Mouse (Mus musculus) liver, embryonic 16.5 days (tissue): ENCODE results near the gene Gm10277. TPM values are rescaled to one million over a fixed set of nuclear protein-coding genes. Genes with fewer than 3 reads are reported as not detected.

Experiments
- ATAC-seq: fragments of 200-750 bp; cut with Nextera tagmentation; 2 replicates; pipeline ENCODE4 v1.8.0; 2017; ENCODE audit warnings: low read depth, mild to moderate bottlenecking, moderate number of reproducible peaks, moderate library complexity
- H3K27ac ChIP-seq: fragments of 300-500 bp; sonication (generic); 2 replicates; pipeline ENCODE4 v1.5.1; 2014; ENCODE audit warnings: mild to moderate bottlenecking, low read length
- H3K27me3 ChIP-seq: fragments of 300-500 bp; sonication (generic); 2 replicates; pipeline ENCODE4 v1.6.1; 2014; ENCODE audit warnings: low read depth, low read length, mixed read lengths; ENCODE audit not compliant: control insufficient read depth, insufficient read depth
- H3K36me3 ChIP-seq: fragments of 300-500 bp; sonication (generic); 2 replicates; pipeline ENCODE4 v1.6.1; 2014; ENCODE audit warnings: mild to moderate bottlenecking; ENCODE audit not compliant: control insufficient read depth, insufficient read depth
- H3K4me1 ChIP-seq: fragments of 300-500 bp; sonication (generic); 2 replicates; pipeline ENCODE4 v1.6.1; 2014; ENCODE audit warnings: low read depth, low read length, mixed read lengths; ENCODE audit not compliant: control insufficient read depth
- H3K4me2 ChIP-seq: fragments of 300-500 bp; sonication (generic); 2 replicates; pipeline ENCODE4 v1.6.1; 2014; ENCODE audit warnings: low read depth, low read length, mixed read lengths
- H3K4me3 ChIP-seq: fragments of 300-500 bp; sonication (generic); 2 replicates; pipeline ENCODE4 v1.5.1; 2014; ENCODE audit warnings: low read depth, mild to moderate bottlenecking, low read length
- H3K9ac ChIP-seq: fragments of 300-500 bp; sonication (generic); 2 replicates; pipeline ENCODE4 v1.6.1; 2014; ENCODE audit warnings: low read depth, low read length
- H3K9me3 ChIP-seq: fragments of 300-500 bp; sonication (generic); replicated peaks from 2 replicates; pipeline ENCODE4 v1.6.1; 2016; ENCODE audit warnings: low read length; ENCODE audit not compliant: control insufficient read depth
- WGBS: fragments of 180-500 bp; shearing (Covaris S2); extraction: QIAGEN DNeasy Blood & Tissue Kit; methylation state at CpG from one replicate; pipeline ENCODE4 v1.1.7; 2014; ENCODE audit not compliant: insufficient replicate concordance; 5-methylcytosine and 5-hydroxymethylcytosine counted together
- polyA plus RNA-seq: library from polyadenylated mRNA; unstranded; fragments of >200 nt; fragmentation: Nextera tagmentation; extraction: Ambion mirVana; gene quantifications from 2 replicates; pipeline ENCODE4 v1.2.1, GENCODE M21; 2015

Gm10277 gene
- polyA plus RNA-seq = 0.51 and 0.81 TPM in 2 replicates

DNA sequence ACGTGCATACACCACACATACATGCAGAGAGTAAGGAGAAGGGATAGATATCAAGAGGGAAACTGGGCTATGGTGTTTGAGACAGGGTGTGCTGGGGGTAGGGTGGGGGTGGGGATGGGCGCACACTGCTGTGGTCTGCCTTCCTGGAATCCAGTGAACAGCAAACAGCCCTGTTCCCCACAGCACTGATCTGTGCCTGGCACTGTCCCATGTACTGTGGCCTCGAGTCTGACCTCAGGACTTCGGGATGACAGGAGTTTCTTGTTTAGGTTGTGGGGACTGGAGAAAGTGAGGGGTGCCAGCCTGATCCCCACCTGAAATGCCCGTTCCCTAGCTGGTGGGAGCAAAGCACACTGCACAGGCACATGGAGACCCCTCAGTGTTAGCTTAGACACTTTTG is at the start of gene Gm10277:
Gene Gm10277, minus strand, starts transcription at position 41 of the 400 bp plus-strand sequence.
- WGBS = 31% methylated on average over 5 of the region's 5 CpGs
- H3K27me3 ChIP-seq = no peaks in the 10 kb centered on the region
- peaks cover 83% of the 10 kb centered on the region for H3K4me1 ChIP-seq
- no peak within 1 kb of the TSS for H3K4me3 ChIP-seq
- no peak; the same call in 1 of the 2 replicates for ATAC-seq
- no peaks in the 10 kb centered on the region for H3K9me3 ChIP-seq
- H3K27ac ChIP-seq = peak within 1 kb of the TSS; percentile 93
- H3K9ac ChIP-seq = no peak within 1 kb of the TSS
- no peaks in the 10 kb centered on the region for H3K36me3 ChIP-seq
- H3K4me2 ChIP-seq = no peak within 1 kb of the TSS

DNA sequence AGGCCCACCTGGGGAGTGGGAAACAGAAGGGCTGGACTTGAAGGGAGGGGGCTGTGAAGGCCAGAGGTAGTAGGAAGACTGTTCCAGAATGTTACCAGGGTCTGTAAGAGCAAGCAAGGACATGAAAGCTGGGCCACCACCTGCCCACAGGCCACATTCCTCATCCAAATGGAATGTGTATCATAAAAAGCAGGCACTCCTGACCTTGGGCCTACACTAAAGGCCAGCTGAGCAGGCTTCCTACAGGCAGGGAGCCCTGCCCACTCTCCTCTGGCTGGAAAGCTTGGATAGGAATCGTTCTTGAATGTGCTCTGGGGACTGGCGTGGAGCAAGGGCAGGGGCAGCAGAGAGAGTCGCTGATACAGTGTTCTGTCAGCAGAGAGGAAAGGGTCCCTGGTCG is 49.2 kb upstream of the Gm10277 start:
- 72% methylated on average over 4 of the region's 4 CpGs for WGBS
- Histone ChIP-seq H3K4me1 (no peaks in the 10 kb centered on the region), H3K27ac (no peak overlapping the region), H3K9me3 (no peaks in the 10 kb centered on the region), H3K9ac (no peak overlapping the region), H3K4me3 (no peak overlapping the region), H3K4me2 (no peak overlapping the region), H3K36me3 (peaks cover 29% of the 10 kb centered on the region), H3K27me3 (no peaks in the 10 kb centered on the region)
- ATAC-seq = no peak

DNA sequence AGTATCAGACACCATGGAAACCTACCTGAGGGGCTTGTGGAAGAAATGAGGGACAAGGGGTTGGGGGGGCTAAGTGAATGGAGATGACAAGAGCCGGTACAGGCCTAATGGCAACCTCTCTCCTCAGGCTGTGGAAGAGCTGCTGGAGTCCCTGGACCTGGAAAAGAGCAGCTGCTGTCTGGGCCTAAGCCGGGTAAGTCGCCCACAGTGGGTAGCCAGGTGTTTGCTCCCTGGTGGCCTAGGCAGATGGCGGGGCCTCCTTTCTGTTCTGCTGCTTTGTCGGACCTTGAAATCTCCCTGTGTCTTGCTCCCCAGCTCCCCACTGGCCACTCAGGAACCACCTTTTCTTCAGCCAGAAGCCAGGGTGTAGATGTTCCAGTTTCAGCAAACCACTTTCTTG is 48.7 kb upstream of the Gm10277 start:
- no peak for ATAC-seq
- WGBS = 86% methylated on average over 5 of the region's 5 CpGs
- Histone ChIP-seq H3K9ac (no peak overlapping the region), H3K4me3 (no peak overlapping the region), H3K27ac (no peak overlapping the region), H3K9me3 (no peaks in the 10 kb centered on the region), H3K27me3 (no peaks in the 10 kb centered on the region), H3K36me3 (peaks cover 27% of the 10 kb centered on the region), H3K4me1 (no peaks in the 10 kb centered on the region), H3K4me2 (no peak overlapping the region)

DNA sequence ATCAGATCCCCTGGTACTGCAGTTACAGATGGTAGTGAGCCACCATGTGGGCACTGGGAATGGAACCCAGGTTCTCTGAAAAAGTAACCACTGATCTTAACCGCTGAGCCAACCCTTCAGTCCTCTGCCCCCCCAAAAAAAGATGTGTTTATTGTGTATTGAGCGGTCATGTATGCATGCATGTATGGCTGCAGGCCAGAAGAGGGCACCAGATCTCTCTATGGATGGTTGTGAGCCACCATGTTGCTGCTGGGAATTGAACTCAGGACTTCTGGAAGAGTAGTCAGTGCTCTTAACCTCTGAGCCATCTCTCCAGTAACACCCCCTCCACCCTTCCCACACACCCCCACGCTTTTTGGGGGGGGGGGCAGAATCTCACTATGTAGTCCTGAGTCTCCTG is 47.6 kb upstream of the Gm10277 start:
- WGBS = 68% methylated on average over 3 of the region's 3 CpGs

DNA sequence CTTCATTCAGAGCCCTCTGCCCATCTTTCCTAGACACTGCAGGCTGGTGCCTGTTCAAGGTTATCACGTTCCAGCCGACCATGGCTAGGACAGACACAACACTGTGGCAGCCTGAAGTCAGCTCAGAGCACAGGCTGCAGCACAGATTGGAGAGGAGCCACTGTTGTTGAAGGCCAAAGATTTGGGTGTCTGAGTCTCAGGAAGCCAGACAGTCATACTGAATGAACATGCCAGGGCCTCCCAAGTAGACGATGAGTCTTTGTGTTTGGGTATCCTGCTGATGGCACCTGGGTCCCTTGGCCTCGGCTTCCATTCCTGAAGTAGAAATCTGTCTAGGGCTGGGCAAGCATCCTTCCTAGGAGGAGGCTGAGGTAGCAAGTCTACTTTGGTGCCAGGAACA is 45.0 kb upstream of the Gm10277 start:
- ATAC-seq = no peak
- no peaks in the 10 kb centered on the region for H3K27me3 ChIP-seq
- H3K9me3 ChIP-seq = no peaks in the 10 kb centered on the region
- H3K4me2 ChIP-seq = no peak overlapping the region
- 74% methylated on average over 4 of the region's 4 CpGs for WGBS
- no peak overlapping the region for H3K27ac ChIP-seq
- H3K36me3 ChIP-seq = peaks cover 34% of the 10 kb centered on the region
- H3K9ac ChIP-seq = no peak overlapping the region
- no peak overlapping the region for H3K4me3 ChIP-seq
- no peaks in the 10 kb centered on the region for H3K4me1 ChIP-seq

More for the DNA sequence above, 47.6 kb upstream of the Gm10277 start:
- H3K4me2 ChIP-seq = no peak overlapping the region
- no peaks in the 10 kb centered on the region for H3K4me1 ChIP-seq
- H3K27ac ChIP-seq = no peak overlapping the region
- H3K9ac ChIP-seq = no peak overlapping the region
- H3K27me3 ChIP-seq = no peaks in the 10 kb centered on the region
- H3K36me3 ChIP-seq = peaks cover 25% of the 10 kb centered on the region
- no peak for ATAC-seq
- no peaks in the 10 kb centered on the region for H3K9me3 ChIP-seq
- H3K4me3 ChIP-seq = no peak overlapping the region

DNA sequence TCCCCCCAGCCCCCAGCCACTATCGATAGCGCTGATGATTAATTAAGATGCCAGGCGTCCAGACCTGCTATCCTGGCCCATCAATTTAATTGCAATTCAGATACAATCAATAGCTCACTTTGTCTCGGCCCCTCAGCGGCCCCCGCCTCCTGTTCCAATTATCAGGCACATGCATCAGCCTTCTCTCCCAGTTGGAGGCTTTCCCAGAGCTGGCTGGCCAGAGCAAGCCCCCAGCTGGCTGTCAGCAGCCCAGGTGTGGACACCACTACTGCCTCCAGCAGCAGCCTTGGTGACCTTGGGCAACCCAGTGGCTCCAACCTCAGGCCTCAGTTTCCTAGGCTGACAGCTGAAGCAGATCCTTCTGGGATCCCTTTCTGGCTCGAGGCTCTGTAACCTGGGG is 43.3 kb upstream of the Gm10277 start:
- no peaks in the 10 kb centered on the region for H3K9me3 ChIP-seq
- H3K27ac ChIP-seq = no peak overlapping the region
- H3K9ac ChIP-seq = no peak overlapping the region
- H3K27me3 ChIP-seq = no peaks in the 10 kb centered on the region
- no peak overlapping the region for H3K4me3 ChIP-seq
- no peak for ATAC-seq
- H3K4me1 ChIP-seq = no peaks in the 10 kb centered on the region
- H3K36me3 ChIP-seq = peaks cover 20% of the 10 kb centered on the region
- 75% methylated on average over 7 of the region's 7 CpGs for WGBS
- no peak overlapping the region for H3K4me2 ChIP-seq

DNA sequence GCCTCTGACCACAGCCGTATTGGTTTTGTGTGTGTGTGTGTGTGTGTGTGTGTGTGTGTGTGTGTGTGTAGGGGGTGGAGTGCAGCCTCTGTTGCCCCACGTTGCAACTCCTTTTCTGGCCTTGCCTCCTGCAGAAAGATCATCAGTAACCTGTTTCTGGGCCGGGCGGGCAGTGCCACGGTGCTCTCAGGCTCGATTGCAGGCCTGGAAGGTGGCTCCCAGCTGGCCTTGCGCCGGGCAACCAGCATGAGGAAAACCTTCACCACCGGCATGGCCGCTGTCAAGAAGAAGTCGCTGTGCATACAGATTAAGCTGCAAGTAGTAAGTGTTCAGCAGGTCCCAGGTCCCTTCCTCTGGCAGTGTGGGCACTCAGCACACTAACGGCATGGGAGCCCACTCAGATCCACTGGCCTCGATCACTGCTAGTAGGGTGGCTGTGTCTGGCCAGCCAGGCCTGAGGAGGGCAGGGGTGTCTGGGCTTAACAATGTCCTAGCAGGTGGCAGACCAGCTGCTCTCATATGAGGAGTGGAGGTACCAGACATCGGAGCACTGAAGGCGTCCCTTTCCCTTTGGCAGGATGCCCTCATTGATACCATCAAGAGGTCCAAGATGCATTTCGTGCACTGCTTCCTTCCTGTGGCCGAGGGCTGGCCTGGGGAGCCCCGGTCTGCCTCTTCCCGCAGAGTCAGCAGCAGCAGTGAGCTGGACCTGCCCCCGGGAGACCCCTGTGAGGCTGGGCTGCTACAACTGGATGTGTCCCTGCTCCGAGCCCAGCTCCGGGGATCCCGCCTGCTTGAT is 41.7 kb upstream of the Gm10277 start:
- H3K27me3 ChIP-seq = no peaks in the 10 kb centered on the region
- H3K36me3 ChIP-seq = peaks cover 28% of the 10 kb centered on the region
- no peak overlapping the region for H3K9ac ChIP-seq
- no peak overlapping the region for H3K4me3 ChIP-seq
- no peak overlapping the region for H3K4me2 ChIP-seq
- H3K4me1 ChIP-seq = no peaks in the 10 kb centered on the region
- no peak overlapping the region for H3K27ac ChIP-seq
- ATAC-seq = 0 out of 2 replicates have a peak, but pooled peaks have one; percentile 11
- H3K9me3 ChIP-seq = no peaks in the 10 kb centered on the region
- 81% methylated on average over 23 of the region's 23 CpGs for WGBS

DNA sequence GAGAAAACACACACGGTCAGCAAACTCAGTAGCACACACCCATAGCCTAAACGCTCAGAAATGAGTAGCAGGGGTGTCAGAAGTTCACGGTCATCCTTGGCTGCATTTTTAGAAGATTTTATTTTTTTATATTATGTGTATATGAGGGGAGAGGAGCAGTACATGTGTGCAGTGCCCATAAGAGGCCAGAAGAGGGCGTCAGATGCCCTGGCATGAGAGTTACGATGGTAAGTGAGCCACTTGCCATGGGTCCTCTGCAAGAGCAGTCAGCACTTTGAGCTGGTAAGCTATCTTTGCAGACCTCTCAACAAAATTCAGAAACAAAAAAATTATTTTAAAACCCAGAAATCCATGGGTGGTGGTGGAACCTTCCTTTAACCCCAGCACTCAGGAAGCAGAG is 40.6 kb upstream of the Gm10277 start:
- Histone ChIP-seq H3K27ac (no peak overlapping the region), H3K9ac (no peak overlapping the region), H3K4me2 (no peak overlapping the region), H3K4me1 (no peaks in the 10 kb centered on the region), H3K36me3 (peaks cover 36% of the 10 kb centered on the region), H3K27me3 (no peaks in the 10 kb centered on the region), H3K9me3 (no peaks in the 10 kb centered on the region), H3K4me3 (no peak overlapping the region)
- ATAC-seq = no peak
- 81% methylated on average over 5 of the region's 5 CpGs for WGBS

DNA sequence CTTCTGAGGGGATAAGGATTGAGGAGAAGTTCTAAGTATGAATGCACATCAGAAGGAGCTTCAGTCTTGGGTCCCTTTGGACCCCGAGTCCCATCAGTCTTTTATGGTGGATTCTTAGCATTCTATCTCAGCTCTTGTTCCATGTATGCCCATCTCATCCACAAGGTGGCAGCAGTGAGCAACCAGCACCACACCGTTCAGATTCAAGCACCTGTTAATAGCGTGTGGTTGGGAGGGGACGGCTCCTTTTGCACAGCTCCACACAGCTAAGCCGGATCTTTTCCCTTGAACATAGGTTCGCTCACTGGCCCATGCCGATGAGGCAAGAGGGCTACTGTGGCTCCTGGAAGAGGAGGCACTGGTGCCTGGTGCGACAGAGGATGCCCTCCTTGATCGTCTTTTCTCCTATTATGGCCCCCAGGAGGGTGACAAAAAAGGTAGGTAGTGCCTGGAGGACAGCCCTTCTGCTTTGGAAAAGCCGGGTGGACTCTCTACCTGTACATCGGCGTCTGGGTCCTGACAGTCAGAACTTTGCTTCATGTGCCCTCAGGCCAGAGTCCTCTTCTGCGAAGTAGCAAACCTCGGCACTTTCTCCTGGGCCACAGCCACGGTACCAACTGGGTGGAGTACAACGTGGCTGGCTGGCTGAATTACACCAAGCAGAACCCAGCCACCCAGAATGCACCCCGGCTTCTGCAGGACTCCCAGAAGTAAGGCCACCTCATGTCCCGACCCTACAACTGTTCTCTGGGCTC is 39.9 kb upstream of the Gm10277 start:
- no peak overlapping the region for H3K4me2 ChIP-seq
- no peak for ATAC-seq
- peaks cover 33% of the 10 kb centered on the region for H3K36me3 ChIP-seq
- H3K9ac ChIP-seq = no peak overlapping the region
- no peaks in the 10 kb centered on the region for H3K9me3 ChIP-seq
- H3K4me3 ChIP-seq = no peak overlapping the region
- 58% methylated on average over 18 of the region's 18 CpGs for WGBS
- no peaks in the 10 kb centered on the region for H3K4me1 ChIP-seq
- H3K27ac ChIP-seq = no peak overlapping the region
- no peaks in the 10 kb centered on the region for H3K27me3 ChIP-seq
